Mouse (Mus musculus): ENCODE measurements around the gene Tapbp.

GRCm38 (mm10) chr17:33958451-33958850, 42.8 kb downstream of the Tapbp start:
- no peak for TF ChIP-seq MEF2A (IDR thresholded peaks at IDR 0.05; ENCODE audit: borderline replicate concordance, low read depth, low read length)
- no peak for TF ChIP-seq USF1 (IDR thresholded peaks at IDR 0.05; ENCODE audit: low read depth, low read length)
- no peak for TF ChIP-seq SIN3A (IDR thresholded peaks at IDR 0.05; ENCODE audit: low read length)
- no peak for TF ChIP-seq POLR2A (IDR thresholded peaks at IDR 0.05; ENCODE audit: low read depth, low read length)
- TF ChIP-seq RCOR1 (conservative IDR thresholded peaks at IDR 0.05; ENCODE audit: low read depth, low read length): no peak
- no peak for TF ChIP-seq CHD2 (IDR thresholded peaks at IDR 0.05; ENCODE audit: low read length)
- no peak for TF ChIP-seq CTCF (conservative IDR thresholded peaks at IDR 0.05 in 1 of 2, IDR thresholded peaks at IDR 0.05 in 1 of 2; ENCODE audit: low read depth in 2 of 2, low read length in 2 of 2)
- no peak for TF ChIP-seq EP300 (IDR thresholded peaks at IDR 0.05; ENCODE audit: low read length)
- no peak for TF ChIP-seq E2F4 (IDR thresholded peaks at IDR 0.05; ENCODE audit: insufficient replicate concordance, low read depth, low read length)
- TF ChIP-seq ELF1 (IDR thresholded peaks at IDR 0.05; ENCODE audit: low read depth, low read length): no peak
- no peak for TF ChIP-seq MYC (IDR thresholded peaks at IDR 0.05; ENCODE audit: low read depth, low read length)
- no peak for TF ChIP-seq MAZ (IDR thresholded peaks at IDR 0.05; ENCODE audit: low read depth, low read length)
